Mouse (Mus musculus): ENCODE measurements around the gene Hmox2. TPM values are rescaled to one million over a fixed set of nuclear protein-coding genes. Genes with fewer than 3 reads are reported as not detected.
"Not testable (repeated sequence)": the region's sequence is repeated elsewhere in the genome, so short reads cannot be mapped to it uniquely, and the experiment has no call there.

The Hmox2 gene
- polyA plus RNA-seq, 1 experiment from 2014 or later, result 104 TPM

DNA sequence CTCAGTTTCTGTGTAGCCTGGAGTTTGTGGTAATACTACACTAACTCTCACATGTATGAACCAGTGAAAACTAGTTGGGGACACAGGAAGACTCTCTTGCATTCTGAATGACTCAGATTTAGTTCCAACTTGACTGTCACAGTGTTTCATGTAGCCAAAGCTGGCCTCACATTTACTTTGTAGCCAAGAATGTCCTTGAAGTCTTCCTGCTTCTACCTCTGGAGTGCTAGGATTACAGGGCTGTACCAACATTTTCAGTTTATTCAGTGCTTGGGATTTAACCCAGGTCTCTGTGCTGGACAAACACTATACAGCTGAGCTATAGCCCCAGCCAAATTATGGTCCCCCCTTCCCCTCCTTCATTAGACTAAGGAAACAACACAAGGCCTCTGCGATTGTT, 16.0 kb downstream of the Hmox2 start:
- DNase-seq (no peak), ATAC-seq (ENCODE audit: insufficient read depth) (no peak)
- no peak overlapping the region for H3K9ac ChIP-seq
- H3K27ac ChIP-seq (ENCODE audit: low read depth), result no peak overlapping the region
- TF ChIP-seq CTCF (IDR thresholded peaks at IDR 0.05; ENCODE audit: low read depth), result no peak
- no peak overlapping the region for H3K4me2 ChIP-seq
- WGBS, result 93% methylated on average over 1 of the region's 1 CpGs
- H3K4me3 ChIP-seq (ENCODE audit: low read depth, low read length), result no peak overlapping the region
- H3K27me3 ChIP-seq (ENCODE audit: insufficient read depth, low read length), result no peaks in the 10 kb centered on the region
- no peaks in the 10 kb centered on the region for H3K36me3 ChIP-seq (ENCODE audit: insufficient read depth)
- H3K4me1 ChIP-seq (ENCODE audit: insufficient read depth), result no peaks in the 10 kb centered on the region
- H3K9me3 ChIP-seq (ENCODE audit: low read depth, low read length), result no peaks in the 10 kb centered on the region

DNA sequence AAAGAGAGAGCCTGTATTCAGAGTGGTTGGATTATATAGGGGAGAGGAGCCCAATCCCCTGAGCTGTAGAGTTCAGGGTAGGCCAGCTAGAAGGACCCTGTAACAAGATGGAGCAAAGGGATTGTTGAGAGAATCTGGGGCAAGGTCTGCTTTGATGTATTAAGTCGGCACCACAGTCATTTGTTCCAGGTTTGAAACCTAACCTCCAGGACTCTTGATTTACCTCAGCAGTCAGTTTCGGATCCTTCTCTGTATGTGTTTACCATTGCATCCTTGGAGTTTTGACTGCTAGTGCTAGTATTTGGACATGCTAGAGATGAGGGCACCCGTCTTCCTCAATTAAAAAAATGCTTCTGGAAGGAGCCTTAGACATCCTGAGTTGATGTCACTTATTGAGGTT, 26.0 kb downstream of the Hmox2 start:
- H3K4me1 ChIP-seq (ENCODE audit: insufficient read depth), result 0 out of 2 replicates have a peak, but pooled peaks cover 5% of the 10 kb centered on the region
- DNase-seq (no peak), ATAC-seq (ENCODE audit: insufficient read depth) (no peak)
- H3K9me3 ChIP-seq (ENCODE audit: low read depth, low read length), result no peaks in the 10 kb centered on the region
- H3K4me3 ChIP-seq (ENCODE audit: low read depth, low read length), result no peak overlapping the region
- 87% methylated on average over 3 of the region's 3 CpGs for WGBS
- H3K36me3 ChIP-seq (ENCODE audit: insufficient read depth), result no peaks in the 10 kb centered on the region
- H3K9ac ChIP-seq, result no peak overlapping the region
- TF ChIP-seq CTCF (IDR thresholded peaks at IDR 0.05; ENCODE audit: low read depth), result no peak
- H3K27ac ChIP-seq (ENCODE audit: low read depth), result no peak overlapping the region
- H3K4me2 ChIP-seq, result no peak overlapping the region
- no peaks in the 10 kb centered on the region for H3K27me3 ChIP-seq (ENCODE audit: insufficient read depth, low read length)

DNA sequence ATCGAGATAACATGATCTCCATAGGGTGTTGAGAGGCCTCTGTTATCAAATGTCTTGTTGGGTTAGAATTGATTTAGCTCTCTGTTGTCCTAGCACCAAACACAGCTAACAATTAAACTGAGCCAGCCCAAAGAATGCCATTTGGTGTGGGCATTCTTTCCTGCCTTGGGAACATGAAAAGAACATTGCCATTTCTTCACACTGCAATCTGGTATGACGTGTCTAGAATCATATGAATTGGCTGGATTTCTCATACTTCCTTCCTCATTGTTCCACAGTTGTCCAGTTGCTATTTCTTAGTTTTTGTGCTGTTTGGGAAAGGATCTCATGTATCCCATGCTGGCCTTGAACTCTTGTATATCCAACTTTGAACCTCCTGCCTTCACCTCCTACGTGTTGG, 27.9 kb downstream of the Hmox2 start:
- Histone ChIP-seq H3K27me3 (ENCODE audit: insufficient read depth, low read length) (no peaks in the 10 kb centered on the region), H3K4me2 (no peak overlapping the region), H3K36me3 (ENCODE audit: insufficient read depth) (no peaks in the 10 kb centered on the region), H3K9ac (no peak overlapping the region), H3K9me3 (ENCODE audit: low read depth, low read length) (no peaks in the 10 kb centered on the region), H3K4me3 (ENCODE audit: low read depth, low read length) (no peak overlapping the region), H3K27ac (ENCODE audit: low read depth) (no peak overlapping the region), H3K4me1 (ENCODE audit: insufficient read depth) (0 out of 2 replicates have a peak, but pooled peaks cover 5% of the 10 kb centered on the region)
- DNase-seq, result no peak
- no peak for ATAC-seq (ENCODE audit: insufficient read depth)
- no peak for TF ChIP-seq CTCF (IDR thresholded peaks at IDR 0.05; ENCODE audit: low read depth)
- WGBS, result 83% methylated on average over 3 of the region's 3 CpGs

DNA sequence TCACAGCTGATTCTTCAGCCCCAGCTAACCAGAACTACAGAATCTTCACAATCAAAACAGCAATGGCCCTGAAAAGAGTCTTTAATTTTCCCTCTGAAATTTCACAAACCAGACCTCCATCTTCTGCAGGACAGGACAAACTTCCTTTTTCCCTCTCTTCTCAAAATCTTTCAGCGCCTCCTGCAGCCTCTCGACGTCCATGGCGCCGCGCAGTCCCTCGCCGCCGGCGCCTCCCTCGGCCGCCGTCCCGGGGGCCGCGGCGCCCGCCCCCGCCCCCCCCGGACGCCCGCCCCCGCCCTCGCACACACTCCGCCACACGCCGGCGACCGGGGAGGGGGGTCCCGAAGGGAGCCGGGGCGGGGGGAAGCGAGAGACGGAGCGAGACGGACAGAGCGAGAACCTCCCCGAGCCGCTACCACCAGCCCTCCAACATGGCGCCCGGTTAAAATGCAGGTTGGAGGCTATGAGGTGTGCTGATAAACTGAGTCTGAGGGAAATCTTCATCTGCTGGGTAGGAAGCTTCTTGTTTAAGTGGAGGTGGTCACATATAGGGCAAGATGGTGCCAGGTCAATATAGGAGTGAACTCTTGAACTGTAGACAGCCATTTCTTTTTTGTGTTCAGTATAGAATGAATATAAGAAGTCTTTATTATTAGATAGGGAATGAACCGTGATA, 30.6 kb downstream of the Hmox2 start:
- peak overlapping the region; percentile 72 for H3K27ac ChIP-seq (ENCODE audit: low read depth)
- WGBS, result 5% methylated on average over 31 of the region's 42 CpGs
- not testable (repeated sequence) for H3K9me3 ChIP-seq (ENCODE audit: low read depth, low read length); H3K27me3 ChIP-seq (ENCODE audit: insufficient read depth, low read length); H3K4me1 ChIP-seq (ENCODE audit: insufficient read depth); H3K36me3 ChIP-seq (ENCODE audit: insufficient read depth)
- H3K4me3 ChIP-seq (ENCODE audit: low read depth, low read length), result peak overlapping the region; percentile 39
- TF ChIP-seq CTCF (IDR thresholded peaks at IDR 0.05; ENCODE audit: low read depth), result 0 out of 2 replicates have a peak, but pooled peaks have one; percentile 6
- H3K4me2 ChIP-seq, result peak overlapping the region; percentile 50
- H3K9ac ChIP-seq, result peak overlapping the region; percentile 58
- ATAC-seq (ENCODE audit: insufficient read depth), result peak; percentile 85
- DNase-seq, result peak; percentile 43

DNA sequence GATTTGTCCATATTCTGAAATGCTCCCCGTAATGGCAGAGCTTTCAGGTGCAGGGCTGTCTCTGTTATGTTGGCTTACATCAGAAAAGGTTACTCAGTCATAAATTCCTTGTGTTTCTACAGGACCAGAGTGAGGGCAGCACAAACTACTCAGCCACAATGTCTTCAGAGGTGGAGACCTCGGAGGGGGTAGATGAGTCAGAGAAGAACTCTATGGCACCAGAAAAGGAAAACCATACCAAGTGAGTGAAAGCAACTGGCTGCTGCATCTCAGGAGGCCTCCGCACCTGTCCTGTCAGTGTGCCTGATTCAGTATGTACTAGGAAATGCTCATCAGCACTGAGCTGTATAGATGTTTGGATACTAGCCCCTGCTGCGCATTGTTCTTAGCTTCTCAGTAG, 36.3 kb downstream of the Hmox2 start:
- Histone ChIP-seq H3K4me2 (no peak overlapping the region), H3K4me3 (ENCODE audit: low read depth, low read length) (no peak overlapping the region), H3K9me3 (ENCODE audit: low read depth, low read length) (no peaks in the 10 kb centered on the region), H3K4me1 (ENCODE audit: insufficient read depth) (no peaks in the 10 kb centered on the region), H3K9ac (no peak overlapping the region), H3K27ac (ENCODE audit: low read depth) (no peak overlapping the region), H3K36me3 (ENCODE audit: insufficient read depth) (peaks cover 36% of the 10 kb centered on the region), H3K27me3 (ENCODE audit: insufficient read depth, low read length) (no peaks in the 10 kb centered on the region)
- no peak for TF ChIP-seq CTCF (IDR thresholded peaks at IDR 0.05; ENCODE audit: low read depth)
- WGBS, result 86% methylated on average over 4 of the region's 4 CpGs
- DNase-seq (no peak), ATAC-seq (ENCODE audit: insufficient read depth) (no peak)

DNA sequence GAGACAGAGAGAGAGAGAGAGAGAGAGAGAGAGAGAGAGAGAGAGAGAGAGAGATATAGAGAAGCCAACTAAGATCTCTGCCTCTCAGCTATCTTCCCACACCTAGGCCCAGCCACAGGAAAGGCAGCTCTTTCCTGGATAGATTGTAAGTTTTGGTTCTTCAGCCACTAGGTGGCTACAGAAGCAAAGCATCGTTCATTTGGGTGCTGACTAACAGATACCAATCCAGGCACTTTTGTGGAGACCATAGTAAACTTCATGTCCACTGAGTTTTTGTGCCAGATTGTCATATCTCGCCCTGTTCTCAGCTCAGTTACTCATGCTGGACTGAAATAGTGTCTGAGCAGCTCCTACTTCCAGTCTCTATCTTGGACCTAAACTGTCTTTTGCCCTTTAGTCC, 37.1 kb downstream of the Hmox2 start:
- Histone ChIP-seq H3K27me3 (ENCODE audit: insufficient read depth, low read length) (no peaks in the 10 kb centered on the region), H3K4me1 (ENCODE audit: insufficient read depth) (no peaks in the 10 kb centered on the region)
- 32% methylated on average over 2 of the region's 2 CpGs for WGBS

DNA sequence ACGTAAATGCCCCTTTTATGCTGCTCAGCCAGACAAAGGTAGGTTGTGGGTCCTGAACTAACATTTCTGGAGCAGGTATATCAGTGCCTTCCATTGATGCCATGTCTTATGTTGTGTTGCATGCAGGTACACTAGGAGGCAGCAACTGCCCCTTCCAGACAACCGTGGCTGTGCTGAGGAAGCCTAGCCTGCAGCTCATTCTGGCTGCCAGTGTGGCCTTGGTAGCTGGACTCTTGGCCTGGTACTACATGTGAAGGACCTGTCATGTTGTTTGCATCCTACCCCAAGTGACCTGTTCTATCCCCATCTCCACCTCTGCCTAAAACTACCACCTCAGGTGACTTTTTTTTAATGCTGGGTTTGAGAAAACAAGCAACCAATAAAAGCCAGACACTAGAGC, 39.7 kb downstream of the Hmox2 start:
- no peaks in the 10 kb centered on the region for H3K9me3 ChIP-seq (ENCODE audit: low read depth, low read length)
- no peak for ATAC-seq (ENCODE audit: insufficient read depth)
- no peak overlapping the region for H3K9ac ChIP-seq
- H3K27ac ChIP-seq (ENCODE audit: low read depth), result no peak overlapping the region
- peaks cover 69% of the 10 kb centered on the region for H3K36me3 ChIP-seq (ENCODE audit: insufficient read depth)
- no peak for DNase-seq
- H3K4me3 ChIP-seq (ENCODE audit: low read depth, low read length), result no peak overlapping the region
- no peaks in the 10 kb centered on the region for H3K4me1 ChIP-seq (ENCODE audit: insufficient read depth)
- H3K27me3 ChIP-seq (ENCODE audit: insufficient read depth, low read length), result no peaks in the 10 kb centered on the region
- no peak overlapping the region for H3K4me2 ChIP-seq
- no peak for TF ChIP-seq CTCF (IDR thresholded peaks at IDR 0.05; ENCODE audit: low read depth)
- WGBS, result 85% methylated on average over 2 of the region's 2 CpGs

More for the DNA sequence above, 37.1 kb downstream of the Hmox2 start:
- ATAC-seq (ENCODE audit: insufficient read depth) (peak; percentile 51; the same call in 1 of the 2 replicates), DNase-seq (peak; percentile 84)
- Histone ChIP-seq H3K36me3 (ENCODE audit: insufficient read depth) (peaks cover 44% of the 10 kb centered on the region), H3K4me2 (no peak overlapping the region), H3K27ac (ENCODE audit: low read depth) (no peak overlapping the region), H3K9ac (no peak overlapping the region), H3K4me3 (ENCODE audit: low read depth, low read length) (no peak overlapping the region), H3K9me3 (ENCODE audit: low read depth, low read length) (no peaks in the 10 kb centered on the region)
- peak; percentile 78 for TF ChIP-seq CTCF (IDR thresholded peaks at IDR 0.05; ENCODE audit: low read depth)

Measured in lung, embryonic 14.5 days (tissue).